Mouse (Mus musculus) liver, postnatal 0 days (tissue): ENCODE measurements at regions not wholly inside any gene's neighbourhood (a gene's known extent, or its start where the extent isn't known, plus 50 kb on each side); places are given as distances from the start of the nearest gene placed in this dataset.

ENCODE experiments used
- ATAC-seq: fragments of 200-750 bp; cut with Nextera tagmentation; 2 replicates; pipeline ENCODE4 v1.8.0; 2017; ENCODE audit warnings: mild to moderate bottlenecking, moderate library complexity
- DNase-seq: peaks from one replicate; pipeline ENCODE4 v3.0.0-alpha.2; 2016
- H3K27ac ChIP-seq: fragments of 300-500 bp; sonication (generic); 2 replicates; pipeline ENCODE4 v1.5.1; 2014; ENCODE audit warnings: antibody characterized with exemption, moderate library complexity, mild to moderate bottlenecking, low read depth
- H3K27me3 ChIP-seq: fragments of 300-500 bp; sonication (generic); 2 replicates; pipeline ENCODE4 v1.6.1; 2014; ENCODE audit warnings: low read length, control low read depth, mixed read lengths; ENCODE audit not compliant: insufficient read depth
- H3K36me3 ChIP-seq: fragments of 300-500 bp; sonication (generic); replicated peaks from 2 replicates; pipeline ENCODE4 v1.6.1; 2014; ENCODE audit warnings: mild to moderate bottlenecking, control low read depth, low read length, moderate library complexity, mixed read lengths; ENCODE audit not compliant: insufficient read depth
- H3K4me1 ChIP-seq: fragments of 300-500 bp; sonication (generic); 2 replicates; pipeline ENCODE4 v1.6.1; 2014; ENCODE audit warnings: antibody characterized with exemption, mild to moderate bottlenecking, control low read depth; ENCODE audit not compliant: insufficient read depth
- H3K4me2 ChIP-seq: fragments of 300-500 bp; sonication (generic); 2 replicates; pipeline ENCODE4 v1.6.1; 2014; ENCODE audit warnings: low read depth, mild to moderate bottlenecking, low read length, moderate library complexity, mixed read lengths
- H3K4me3 ChIP-seq: fragments of 300-500 bp; sonication (generic); 2 replicates; pipeline ENCODE4 v1.5.1; 2014; ENCODE audit warnings: low read depth, low read length
- H3K9ac ChIP-seq: fragments of 300-500 bp; sonication (generic); replicated peaks from 2 replicates; pipeline ENCODE4 v1.6.1; 2014; ENCODE audit warnings: mild to moderate bottlenecking, moderate library complexity
- H3K9me3 ChIP-seq: fragments of 300-500 bp; sonication (generic); 2 replicates; pipeline ENCODE4 v1.6.1; 2016; ENCODE audit warnings: mild to moderate bottlenecking, control low read depth, low read length, mixed read lengths
- CTCF ChIP-seq: sonication (generic); IDR thresholded peaks from 2 replicates; pipeline ENCODE4 v1.5.1; 2016; ENCODE audit warnings: antibody characterized with exemption, low read depth
- EP300 ChIP-seq: IDR thresholded peaks from 2 replicates; pipeline ENCODE4 v1.6.1; 2016; ENCODE audit warnings: antibody characterized with exemption, low read depth, mild to moderate bottlenecking
- WGBS: fragments of 180-500 bp; shearing (Covaris S2); extraction: QIAGEN DNeasy Blood & Tissue Kit; methylation state at CpG from one replicate; pipeline ENCODE4 v1.1.7; 2014; ENCODE audit not compliant: insufficient replicate concordance; 5-methylcytosine and 5-hydroxymethylcytosine counted together

GRCm38 (mm10) chr9:98651681-98652080 lies 50.2 kb upstream of the Mrps22 start:
- 60% methylated on average over 2 of the region's 2 CpGs for WGBS
- Histone ChIP-seq H3K4me2 (no peak overlapping the region), H3K36me3 (no peaks in the 10 kb centered on the region), H3K27ac (no peak overlapping the region), H3K4me1 (no peaks in the 10 kb centered on the region), H3K9ac (no peak overlapping the region), H3K4me3 (no peak overlapping the region), H3K9me3 (no peaks in the 10 kb centered on the region), H3K27me3 (no peaks in the 10 kb centered on the region)
- TF ChIP-seq CTCF (no peak), EP300 (no peak)
- DNase-seq, result no peak
- no peak for ATAC-seq
